Mouse (Mus musculus): ENCODE data around the gene Tcf7l1.

Tcf7l1 gene

DNA sequence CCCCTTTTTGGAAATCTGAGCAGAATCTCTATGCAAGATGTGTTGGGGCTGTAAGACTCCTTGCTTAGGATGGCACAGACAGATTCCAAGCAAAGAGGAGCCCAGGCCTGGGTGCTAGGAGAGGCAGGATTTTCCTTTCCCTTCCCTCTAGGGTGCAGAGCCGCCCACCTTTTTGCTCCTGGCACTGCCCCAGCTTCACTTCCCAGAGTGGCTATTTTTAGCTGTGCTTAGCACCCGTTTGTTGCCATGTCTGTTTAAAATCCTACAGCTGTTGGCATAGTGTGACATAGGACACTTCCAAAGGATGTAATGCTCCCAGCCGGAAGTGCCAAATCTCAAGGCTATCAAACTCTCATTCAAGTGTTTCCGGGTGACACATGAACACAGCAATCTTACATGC is 74.3 kb downstream of the Tcf7l1 start:
- no peak for ATAC-seq (ENCODE audit: insufficient number of reproducible peaks, low FRiP score, low TSS enrichment)

DNA sequence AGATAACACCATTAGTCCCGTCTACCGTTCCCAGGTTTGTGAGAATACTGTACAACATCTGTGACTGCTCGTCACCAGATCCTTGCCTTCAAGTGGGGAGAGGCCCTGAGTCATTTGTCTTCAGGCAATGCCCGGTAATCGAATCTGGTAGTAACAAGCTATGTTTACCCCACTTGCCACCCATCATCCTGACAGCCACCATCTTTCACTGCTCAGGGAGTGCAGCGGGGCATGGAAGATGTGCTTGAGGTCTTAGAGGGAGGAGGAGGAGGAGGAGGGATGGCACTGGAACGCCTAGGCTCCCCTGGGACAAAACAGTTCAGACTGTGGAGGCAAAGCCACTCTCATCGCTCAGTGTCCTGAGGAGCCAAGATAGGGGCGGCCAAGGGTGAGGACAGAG is 74.8 kb downstream of the Tcf7l1 start:
- no peak for ATAC-seq (ENCODE audit: insufficient number of reproducible peaks, low FRiP score, low TSS enrichment)

DNA sequence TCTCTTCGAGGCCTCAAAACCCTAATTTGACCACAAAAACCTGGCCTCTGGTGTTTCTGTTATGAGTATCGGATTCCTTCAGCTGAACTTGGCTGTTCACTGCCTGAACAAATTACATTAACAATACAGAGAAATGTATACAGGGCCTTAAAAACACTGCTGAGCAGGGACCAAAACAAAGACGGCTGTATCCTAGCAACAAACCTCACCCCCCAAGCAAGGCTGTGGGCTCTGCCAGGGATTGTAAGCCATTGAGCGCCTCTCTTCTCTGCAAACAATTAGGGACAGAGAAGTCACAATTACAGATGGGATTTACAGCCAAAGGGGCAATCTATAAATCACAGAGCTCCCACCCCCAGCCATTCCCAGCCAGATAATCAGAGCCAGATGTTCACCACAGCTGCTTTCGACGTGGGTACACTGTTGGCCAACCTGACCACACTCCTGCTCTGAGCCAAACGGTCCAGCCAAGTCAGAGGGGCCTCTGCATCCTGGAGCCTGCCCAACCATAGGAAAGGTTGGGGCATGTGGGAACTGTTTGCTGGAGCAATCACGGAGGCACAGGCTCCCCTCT is 77.5 kb downstream of the Tcf7l1 start:
- no peak for ATAC-seq (ENCODE audit: insufficient number of reproducible peaks, low FRiP score, low TSS enrichment)

DNA sequence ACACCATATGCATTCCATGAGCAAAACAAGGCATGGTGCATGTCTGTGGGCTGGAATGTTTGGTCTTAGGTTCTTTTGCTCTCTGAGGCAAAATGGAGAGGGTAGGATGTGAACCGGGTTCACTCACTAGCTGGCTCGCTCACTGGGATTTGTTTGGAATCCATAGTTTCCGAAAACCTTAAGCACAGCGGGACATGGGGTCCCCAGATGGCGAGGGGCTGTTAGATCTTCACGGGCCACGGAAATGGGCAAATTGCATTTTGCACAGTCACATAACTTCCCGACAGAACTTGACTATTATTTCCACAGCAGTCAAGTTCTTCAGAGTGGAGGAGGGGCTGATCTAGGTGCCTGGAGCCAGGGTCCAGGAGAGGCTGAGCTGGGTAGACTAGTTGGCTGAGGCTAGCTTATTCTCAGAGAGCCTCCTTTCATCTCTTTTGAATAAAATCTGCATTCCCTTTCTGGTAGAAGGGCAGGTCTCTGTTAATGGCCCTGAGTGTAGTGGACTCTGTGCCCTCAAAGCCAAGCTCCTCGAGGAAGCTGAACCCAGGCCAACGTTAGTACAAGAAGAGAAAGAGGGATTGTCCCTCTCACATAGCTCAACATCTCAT is 78.1 kb downstream of the Tcf7l1 start:
- ATAC-seq (ENCODE audit: insufficient number of reproducible peaks, low FRiP score, low TSS enrichment): no peak

DNA sequence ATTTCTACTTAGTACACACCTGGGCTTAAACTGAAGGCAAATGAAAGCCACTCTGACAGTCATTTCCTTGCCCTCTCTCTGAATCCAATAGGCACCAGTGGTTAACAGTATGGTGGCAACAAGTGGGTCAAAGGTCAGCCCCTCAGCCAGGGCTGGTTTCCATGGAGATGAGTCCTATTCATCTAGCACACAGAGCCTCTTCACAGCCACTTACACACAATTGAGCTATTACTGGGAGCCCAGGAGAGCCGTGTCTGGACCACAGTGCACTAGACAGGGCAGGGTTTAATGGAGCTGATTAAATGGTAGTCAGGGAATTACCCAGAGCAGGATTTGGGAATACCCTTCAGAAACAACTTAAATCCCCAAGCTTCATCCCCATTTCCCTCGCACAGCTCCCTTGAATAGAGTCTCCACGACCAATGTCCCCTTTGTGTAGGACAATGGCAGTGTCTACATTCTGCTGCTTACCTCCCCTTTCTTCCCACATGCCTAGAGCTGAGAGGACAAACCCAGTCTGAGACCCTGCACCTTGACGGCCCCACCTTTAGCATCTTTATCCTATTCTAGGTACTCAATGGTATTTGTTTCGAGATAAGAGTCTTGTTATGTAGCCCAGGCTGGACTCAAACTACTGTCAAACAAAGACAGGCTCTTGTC is 89.5 kb downstream of the Tcf7l1 start:
- no peak for ATAC-seq (ENCODE audit: insufficient number of reproducible peaks, low FRiP score, low TSS enrichment)

DNA sequence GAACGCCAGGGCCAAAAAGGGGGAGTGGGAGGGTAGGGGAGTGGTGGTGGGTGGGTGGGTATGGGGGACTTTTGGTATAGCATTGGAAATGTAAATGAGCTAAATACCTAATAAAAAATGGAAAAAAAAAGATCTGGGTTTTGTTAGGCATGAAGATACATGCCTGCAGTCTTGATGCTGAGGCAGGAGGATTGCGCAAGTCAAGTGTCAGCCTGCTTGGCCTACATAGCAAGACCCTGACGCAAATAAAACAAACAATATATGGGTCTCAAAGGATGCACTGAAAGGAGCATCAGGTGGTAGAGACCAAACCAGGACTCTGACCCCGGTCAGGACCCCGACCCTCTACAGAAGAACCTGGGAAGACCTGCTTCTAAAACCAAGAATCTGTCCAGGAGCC is 90.5 kb downstream of the Tcf7l1 start:
- ATAC-seq (ENCODE audit: insufficient number of reproducible peaks, low FRiP score, low TSS enrichment): no peak

DNA sequence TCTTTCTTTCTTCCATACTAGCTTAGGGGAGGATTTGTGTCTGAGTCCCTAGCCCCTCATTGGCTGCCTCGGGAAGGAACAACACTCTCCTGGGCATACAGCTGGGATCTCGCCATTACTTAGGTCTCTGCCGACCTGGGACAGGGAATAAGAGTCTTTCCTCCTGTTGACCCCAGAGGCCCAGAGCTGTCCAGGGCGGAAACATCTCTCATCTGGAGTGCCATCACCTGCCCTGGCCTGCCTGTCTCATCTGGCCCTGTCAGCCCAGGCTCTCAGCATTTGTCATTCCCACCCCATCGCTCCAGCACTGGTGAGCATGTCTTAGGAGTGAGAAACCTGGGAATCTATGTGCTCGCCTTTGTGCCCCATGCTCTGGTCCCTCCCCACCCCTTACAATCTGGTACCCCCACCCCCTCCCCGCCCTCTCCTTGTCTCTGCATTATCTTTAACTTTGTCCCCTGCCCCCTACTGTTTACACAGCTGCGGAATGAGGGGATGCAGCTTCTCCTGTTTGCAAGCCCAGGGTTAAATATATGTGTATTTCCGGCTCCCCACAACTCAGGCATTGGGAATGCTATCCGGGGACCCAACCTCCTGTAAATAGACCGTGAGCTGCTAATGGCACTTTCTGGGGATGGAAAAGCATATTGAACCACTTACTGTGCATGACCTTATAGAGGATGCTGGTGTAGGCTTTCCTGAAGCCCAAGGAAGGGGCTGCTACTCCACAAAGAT is 92.3 kb downstream of the Tcf7l1 start:
- ATAC-seq (ENCODE audit: insufficient number of reproducible peaks, low FRiP score, low TSS enrichment): no peak

DNA sequence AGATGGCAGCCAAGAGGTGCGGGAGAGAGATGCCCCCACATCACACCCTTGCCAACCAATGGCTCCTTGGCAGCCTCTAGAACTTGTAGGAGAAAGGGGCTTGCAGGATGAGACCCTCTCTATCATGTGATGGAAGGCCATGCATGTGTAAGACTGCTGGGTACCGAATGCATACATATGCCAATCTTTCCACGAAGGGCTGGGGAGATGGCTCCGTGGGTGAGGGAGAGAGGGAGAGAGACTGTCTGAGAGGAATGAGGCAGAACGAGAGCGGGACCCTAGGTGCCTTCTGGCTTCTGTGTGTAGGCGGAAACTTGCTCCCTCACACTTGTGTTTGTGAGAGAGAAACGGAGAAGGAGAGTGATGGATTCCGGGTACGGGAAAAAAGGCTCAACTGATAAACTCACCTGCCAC is 94.3 kb downstream of the Tcf7l1 start:
- ATAC-seq (ENCODE audit: insufficient number of reproducible peaks, low FRiP score, low TSS enrichment): no peak

DNA sequence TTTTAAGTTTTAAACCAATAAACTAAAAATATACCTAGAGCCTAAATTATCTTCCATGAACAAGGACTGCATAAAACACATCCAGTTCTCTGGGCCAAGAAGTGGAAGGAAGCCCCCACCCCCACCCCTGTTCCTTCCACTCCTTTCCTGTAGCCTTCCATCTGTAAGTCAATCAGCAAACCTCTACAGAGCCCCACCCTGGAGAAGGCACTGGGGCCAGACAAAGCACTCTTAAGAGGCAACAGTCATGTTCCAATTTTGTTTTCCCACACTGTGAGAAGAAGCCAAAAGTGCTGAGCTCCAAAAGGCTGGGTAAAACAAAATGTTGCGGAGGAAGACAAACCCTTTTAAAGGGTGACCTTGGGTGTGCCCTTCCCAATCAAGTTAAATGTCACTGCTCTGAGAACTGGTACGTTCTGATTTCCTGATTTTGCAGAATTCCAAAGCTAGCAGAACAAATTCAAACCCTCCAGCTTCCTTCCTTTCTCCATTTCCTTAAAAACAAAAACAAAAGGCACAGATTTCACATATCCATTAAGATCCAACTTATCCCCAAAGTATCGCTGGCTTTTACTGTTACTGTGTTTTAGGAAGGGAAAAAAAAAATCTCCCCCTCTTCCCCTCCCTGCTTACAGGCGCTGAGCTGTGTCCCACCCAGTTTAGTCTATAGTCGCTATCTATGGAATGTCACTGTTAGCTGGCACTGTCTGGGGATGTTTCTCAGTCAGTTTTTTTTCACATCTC is 94.8 kb downstream of the Tcf7l1 start:
- no peak for ATAC-seq (ENCODE audit: insufficient number of reproducible peaks, low FRiP score, low TSS enrichment)

DNA sequence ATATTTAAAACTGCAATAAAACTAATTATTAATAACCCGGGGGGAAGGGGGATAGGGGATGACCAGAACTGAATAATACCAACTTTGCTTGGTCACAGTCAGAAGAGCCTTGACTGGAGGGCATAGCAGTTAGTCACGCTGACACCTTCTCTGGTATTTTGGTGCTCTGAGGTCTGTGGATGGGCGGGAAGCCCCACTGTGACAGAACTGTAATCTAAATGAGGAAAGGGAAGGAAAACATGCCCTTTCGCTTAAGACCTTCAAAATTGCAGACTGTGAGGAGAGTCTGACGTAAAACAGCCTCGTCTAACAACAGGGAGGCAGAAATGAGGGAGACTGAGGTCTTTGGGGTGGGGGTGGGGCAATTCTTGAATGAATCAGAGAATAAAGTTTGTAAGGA is 96.6 kb downstream of the Tcf7l1 start:
- no peak for ATAC-seq (ENCODE audit: insufficient number of reproducible peaks, low FRiP score, low TSS enrichment)

DNA sequence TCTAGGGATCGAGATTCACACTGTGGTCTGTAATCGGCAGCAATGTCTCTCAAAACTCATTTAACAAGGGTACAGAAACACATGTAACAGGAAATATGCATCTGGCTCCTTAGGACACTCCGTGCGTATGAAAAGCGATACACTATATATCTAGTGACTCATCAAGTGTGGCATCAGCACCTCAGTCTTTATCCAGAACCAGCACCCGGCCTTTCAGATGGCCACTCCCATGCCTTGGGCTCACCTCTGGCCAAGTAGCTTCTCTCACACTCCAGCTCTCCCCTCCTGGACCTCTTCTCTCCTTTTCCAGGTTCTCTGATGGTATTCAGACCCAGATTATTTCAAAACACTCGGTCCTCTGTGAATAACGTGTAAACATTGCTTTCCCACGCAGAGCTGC is 97.5 kb downstream of the Tcf7l1 start:
- no peak for ATAC-seq (ENCODE audit: insufficient number of reproducible peaks, low FRiP score, low TSS enrichment)

DNA sequence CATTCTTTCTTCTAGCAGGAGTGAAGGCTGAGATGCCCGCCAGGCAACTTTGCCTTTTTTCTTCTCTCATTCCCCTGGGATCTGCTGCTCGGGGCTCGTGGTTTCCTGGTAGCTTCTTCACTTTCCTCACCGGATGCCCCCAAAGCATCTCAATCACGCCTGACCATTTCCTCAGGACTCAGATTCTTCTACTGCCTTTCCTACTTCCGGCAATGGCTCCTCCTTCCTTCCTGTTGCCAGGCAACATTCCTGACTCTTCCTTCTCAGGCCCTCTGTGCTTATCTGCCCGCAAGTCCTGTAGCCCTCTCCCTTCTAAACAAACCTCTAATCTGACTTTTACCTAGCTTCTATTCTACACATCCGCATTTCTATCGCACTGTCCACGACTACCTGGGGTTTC is 98.5 kb downstream of the Tcf7l1 start:
- no peak for ATAC-seq (ENCODE audit: insufficient number of reproducible peaks, low FRiP score, low TSS enrichment)

DNA sequence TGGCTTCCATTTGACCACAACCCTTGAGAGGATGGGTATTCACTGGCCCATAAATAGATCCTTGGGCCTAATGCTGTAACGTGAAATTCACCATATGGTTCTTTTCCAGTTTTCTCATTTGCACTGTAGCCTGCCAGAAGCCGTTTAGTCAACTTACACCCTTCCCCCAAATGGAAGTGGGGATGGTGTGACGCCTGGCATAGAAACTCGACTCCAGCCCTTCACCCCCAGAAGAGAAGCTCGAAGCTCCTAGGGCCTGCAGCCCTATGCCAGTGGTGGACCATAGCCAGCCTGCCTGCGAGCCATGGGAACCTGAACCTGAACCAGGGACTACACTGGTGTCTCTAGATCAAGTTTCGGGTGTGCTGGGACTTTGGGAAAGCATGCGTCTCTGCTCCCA is 99.1 kb downstream of the Tcf7l1 start:
- no peak for ATAC-seq (ENCODE audit: insufficient number of reproducible peaks, low FRiP score, low TSS enrichment)

DNA sequence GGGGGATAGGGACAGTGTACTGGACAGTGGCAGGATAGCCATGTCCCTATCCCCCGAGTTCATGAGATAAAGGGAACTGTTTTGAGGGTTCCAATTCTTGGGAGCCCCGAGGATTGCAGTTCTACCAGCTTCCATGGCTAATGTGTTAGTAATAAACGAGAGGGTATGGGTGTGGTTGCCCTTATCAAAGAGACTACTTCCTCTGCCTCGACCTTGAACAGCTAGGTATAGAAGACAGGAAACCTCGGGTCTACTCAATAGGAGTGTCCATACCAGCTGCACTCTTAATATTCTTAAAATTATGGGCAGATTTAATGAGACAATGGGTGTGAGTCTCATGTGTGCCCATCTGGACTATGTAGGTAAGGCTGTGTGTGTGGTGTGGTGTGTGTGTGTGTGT is 100.0 kb downstream of the Tcf7l1 start:
- no peak for ATAC-seq (ENCODE audit: insufficient number of reproducible peaks, low FRiP score, low TSS enrichment)

DNA sequence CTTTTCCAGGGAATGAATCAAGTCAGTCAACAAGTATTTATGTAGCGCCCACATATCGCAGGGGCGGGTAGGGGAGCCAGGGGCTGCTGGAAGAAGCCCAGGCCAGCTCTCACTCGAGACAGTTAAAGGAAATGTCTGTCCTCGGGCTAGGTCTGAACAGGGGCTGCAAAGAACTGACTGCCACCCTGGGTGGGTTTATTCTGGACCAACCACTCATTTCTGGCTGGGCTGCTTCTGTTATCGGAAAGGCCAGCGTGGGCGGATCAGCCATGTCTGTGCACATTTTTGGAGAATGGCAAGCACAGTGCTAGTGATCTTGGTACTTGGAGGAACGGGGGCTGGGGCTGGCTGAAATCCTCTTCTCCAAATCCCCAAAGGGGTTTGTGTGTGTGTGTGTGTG is 103.9 kb downstream of the Tcf7l1 start:
- ATAC-seq (ENCODE audit: insufficient number of reproducible peaks, low FRiP score, low TSS enrichment): no peak

DNA sequence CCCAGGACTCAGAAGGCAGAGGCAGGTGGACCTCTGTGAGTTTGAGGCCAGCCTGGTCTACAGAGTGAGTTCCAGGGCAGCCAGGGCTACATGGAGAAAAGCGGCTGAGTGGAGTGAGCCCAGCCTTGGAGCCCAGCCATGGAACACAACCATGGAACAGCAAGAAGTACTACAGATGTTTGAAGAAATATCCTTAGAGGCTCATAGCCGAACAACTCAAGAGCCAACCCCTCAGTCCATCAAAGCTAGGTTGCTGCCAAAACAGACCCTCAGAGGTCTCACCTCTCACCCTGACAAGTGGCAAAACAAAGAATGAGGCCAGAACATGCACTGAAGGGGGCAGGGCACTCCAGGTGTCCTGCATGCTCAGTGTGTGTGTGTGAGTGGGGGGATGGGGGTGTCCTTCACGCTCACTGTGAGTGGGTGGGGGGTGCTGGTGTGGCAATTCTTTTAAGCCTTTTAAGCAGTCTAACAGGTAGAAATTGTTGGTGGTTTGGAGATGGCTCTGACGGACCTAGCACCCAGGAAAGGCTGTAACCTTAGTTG is 104.7 kb downstream of the Tcf7l1 start:
- no peak for ATAC-seq (ENCODE audit: insufficient number of reproducible peaks, low FRiP score, low TSS enrichment)

DNA sequence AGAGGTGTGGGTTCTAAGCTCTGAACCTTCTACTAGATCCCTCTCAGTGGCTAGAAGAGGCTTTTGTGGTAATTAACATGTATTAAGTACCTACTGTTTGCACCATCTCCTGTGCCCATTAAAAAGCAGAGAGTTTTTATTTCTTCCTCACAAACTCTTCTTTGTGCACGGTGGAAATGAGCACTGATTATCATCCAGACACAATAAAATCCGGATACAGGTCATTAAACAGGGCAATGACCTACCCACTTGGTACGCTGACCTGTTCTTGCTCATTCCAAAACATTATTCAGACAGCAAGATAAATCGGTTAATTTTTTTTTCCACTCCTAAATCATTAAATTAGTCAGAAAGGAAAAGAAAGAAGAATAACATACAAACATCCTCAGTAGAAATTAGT is 106.8 kb downstream of the Tcf7l1 start:
- ATAC-seq (ENCODE audit: insufficient number of reproducible peaks, low FRiP score, low TSS enrichment): no peak

DNA sequence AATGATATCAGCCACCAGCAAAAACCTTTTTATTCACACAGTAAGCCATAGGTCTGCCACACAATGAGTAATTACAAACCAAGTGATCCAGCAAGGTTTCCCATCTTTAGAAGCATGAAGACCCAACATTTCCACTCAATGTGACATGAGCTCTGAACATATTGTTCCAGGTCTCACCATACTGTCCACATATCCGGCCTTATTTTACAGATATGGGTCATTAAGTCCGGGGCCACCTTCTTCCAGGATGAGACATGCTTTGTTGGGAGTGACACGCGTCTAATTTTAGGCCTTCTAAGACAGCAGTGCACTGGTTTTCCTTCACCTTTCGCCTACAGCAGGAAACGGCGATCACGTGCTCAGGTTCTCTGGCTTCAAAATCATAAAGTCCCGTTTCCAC is 108.1 kb downstream of the Tcf7l1 start:
- no peak for ATAC-seq (ENCODE audit: insufficient number of reproducible peaks, low FRiP score, low TSS enrichment)

DNA sequence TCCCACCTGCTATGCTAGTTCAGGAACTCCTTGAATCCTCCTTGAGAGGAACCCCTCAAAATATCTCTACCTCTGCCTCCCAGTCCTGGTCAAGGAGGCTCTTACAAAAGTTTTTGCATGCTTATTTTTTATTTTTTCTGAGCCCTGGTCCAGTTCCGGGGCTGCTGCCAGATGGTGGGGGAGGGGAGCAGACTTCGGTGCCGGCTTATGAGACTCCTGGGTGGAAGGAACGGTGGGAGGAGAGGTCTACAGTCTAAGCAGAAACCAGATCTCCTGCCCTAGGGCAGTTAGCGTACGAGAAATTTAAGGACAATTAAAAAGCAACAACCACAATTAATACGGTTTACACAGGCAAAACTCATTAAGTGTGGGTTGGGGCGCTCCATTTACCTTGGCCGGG is 110.4 kb downstream of the Tcf7l1 start:
- no peak for ATAC-seq (ENCODE audit: insufficient number of reproducible peaks, low FRiP score, low TSS enrichment)

DNA sequence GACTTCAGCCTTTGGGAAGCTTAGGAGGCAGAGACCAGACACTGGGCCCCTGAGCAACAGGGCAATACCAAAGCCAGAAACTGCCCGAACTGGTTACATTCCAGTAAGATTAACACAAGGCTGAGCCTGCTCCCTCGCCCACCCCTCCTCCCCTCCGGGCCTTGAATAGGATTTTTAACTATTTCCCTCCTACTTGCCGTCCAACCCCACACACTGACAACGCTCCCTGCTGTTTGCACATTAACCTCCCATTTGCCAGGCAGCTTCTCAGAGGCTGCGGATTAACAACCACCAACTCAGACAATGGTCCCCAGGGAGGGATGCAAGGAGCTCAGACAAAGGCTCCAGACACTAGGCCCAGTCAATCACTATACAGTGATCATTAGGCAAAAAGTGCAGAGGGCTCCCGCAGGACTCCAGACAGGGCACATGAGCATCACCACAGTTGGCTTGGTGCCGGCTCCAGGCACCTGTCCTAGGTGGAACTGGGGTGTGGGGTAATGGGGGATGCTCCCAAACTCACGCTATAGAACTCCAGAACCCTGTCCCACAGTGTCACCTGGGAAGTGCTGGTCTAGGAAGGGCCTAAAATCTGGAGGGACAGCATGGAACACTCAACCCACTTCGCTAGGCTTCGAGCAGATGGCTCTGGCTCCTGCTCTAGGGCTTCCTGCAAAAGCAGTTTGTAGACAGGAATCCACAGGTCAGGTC is 111.4 kb downstream of the Tcf7l1 start:
- no peak for ATAC-seq (ENCODE audit: insufficient number of reproducible peaks, low FRiP score, low TSS enrichment)

All from cerebellum, adult (tissue).